Mouse (Mus musculus) embryonic fibroblast, embryonic 13.5 days (primary cell): Measurements from ENCODE around the gene Olfr522. TPM values are rescaled to one million over a fixed set of nuclear protein-coding genes. Genes with fewer than 3 reads are reported as not detected.

Source experiments
- H3K27ac ChIP-seq: 2 replicates; pipeline ENCODE4 v1.5.1; 2012; ENCODE audit warnings: low read length, control low read depth, inconsistent platforms; ENCODE audit not compliant: insufficient read depth
- H3K4me1 ChIP-seq: 2 replicates; pipeline ENCODE4 v1.6.1; 2011; ENCODE audit warnings: low read length; ENCODE audit not compliant: control insufficient read depth, insufficient read depth
- H3K4me3 ChIP-seq: 2 replicates; pipeline ENCODE4 v1.5.1; 2011; ENCODE audit warnings: mild to moderate bottlenecking, control low read depth, low read length; ENCODE audit not compliant: insufficient read depth
- CTCF ChIP-seq: IDR thresholded peaks from 2 replicates; pipeline ENCODE4 v1.5.1; 2011; ENCODE audit warnings: mild to moderate bottlenecking, control low read depth, low read length, moderate library complexity, borderline replicate concordance; ENCODE audit not compliant: insufficient read depth
- POLR2A ChIP-seq: IDR thresholded peaks from 2 replicates; pipeline ENCODE4 v1.6.1; 2011; ENCODE audit warnings: low read depth, mild to moderate bottlenecking, control low read depth, low read length, moderate library complexity
- polyA plus RNA-seq: library from polyadenylated mRNA; stranded (reverse); fragments of >200 nt; gene quantifications from 2 replicates; pipeline ENCODE4 v1.2.4, GENCODE M21; 2011; ENCODE audit warnings: low read depth; ENCODE audit not compliant: missing spikeins, insufficient read length

The Olfr522 gene
- not detected in 2 replicates for polyA plus RNA-seq

- no peaks in the 10 kb centered on the region for H3K4me1 ChIP-seq
- TF ChIP-seq CTCF, result no peak
- TF ChIP-seq POLR2A, result no peak
- H3K4me3 ChIP-seq, result no peak within 1 kb of the TSS
- H3K27ac ChIP-seq, result no peak within 1 kb of the TSS
Measured at GRCm38 (mm10) chr7:140164664-140165063, at the start of gene Olfr522. Olfr522 (minus strand) TSS chr7:140164764.

- H3K4me1 ChIP-seq, result no peaks in the 10 kb centered on the region
- no peak overlapping the region for H3K4me3 ChIP-seq
- H3K27ac ChIP-seq, result no peak overlapping the region
- TF ChIP-seq POLR2A (no peak), CTCF (no peak)
Measured at GRCm38 (mm10) chr7:140213841-140214240, 49.3 kb upstream of the Olfr522 start.

DNA sequence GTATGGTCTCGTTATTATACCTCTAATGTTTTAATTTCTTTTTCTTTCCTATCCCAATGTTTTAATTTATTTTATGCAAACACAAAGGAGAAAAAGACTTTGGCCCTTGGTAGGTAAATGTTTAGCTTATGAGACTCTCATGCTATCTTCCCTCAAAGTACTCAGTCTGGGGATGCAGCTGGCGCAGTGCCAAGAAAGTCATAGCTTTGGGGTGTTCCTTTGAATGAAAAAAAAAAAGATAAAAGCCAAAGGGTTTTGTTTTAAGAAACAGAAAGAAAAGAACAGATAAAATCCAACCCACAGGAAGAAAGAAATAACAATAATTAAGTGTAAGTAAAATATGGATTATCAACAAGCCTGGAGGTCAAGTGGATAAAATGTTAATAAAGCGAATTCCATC is 44.1 kb upstream of the Olfr522 start:
- H3K27ac ChIP-seq, result no peak overlapping the region
- no peak for TF ChIP-seq POLR2A
- no peak for TF ChIP-seq CTCF
- H3K4me3 ChIP-seq, result no peak overlapping the region
- H3K4me1 ChIP-seq, result no peaks in the 10 kb centered on the region

- TF ChIP-seq CTCF (no peak), POLR2A (no peak)
- H3K4me3 ChIP-seq, result no peak overlapping the region
- H3K4me1 ChIP-seq, result no peaks in the 10 kb centered on the region
- no peak overlapping the region for H3K27ac ChIP-seq
Measured at GRCm38 (mm10) chr7:140208153-140208552, 43.6 kb upstream of the Olfr522 start.

- H3K27ac ChIP-seq, result no peak overlapping the region
- H3K4me3 ChIP-seq, result no peak overlapping the region
- TF ChIP-seq POLR2A, result no peak
- no peak for TF ChIP-seq CTCF
- H3K4me1 ChIP-seq, result no peaks in the 10 kb centered on the region
Measured at GRCm38 (mm10) chr7:140206904-140207303, 42.3 kb upstream of the Olfr522 start.

- Histone ChIP-seq H3K4me1 (no peaks in the 10 kb centered on the region), H3K27ac (no peak within 1 kb of the TSS), H3K4me3 (no peak within 1 kb of the TSS)
- no peak for TF ChIP-seq POLR2A
- TF ChIP-seq CTCF, result no peak
Measured at GRCm38 (mm10) chr7:140205864-140206263, 41.3 kb upstream of the Olfr522 start, which contains the start of gene Olfr524. Olfr524 (minus strand) TSS chr7:140205964.

- H3K4me3 ChIP-seq, result no peak overlapping the region
- H3K4me1 ChIP-seq, result no peaks in the 10 kb centered on the region
- H3K27ac ChIP-seq, result no peak overlapping the region
- TF ChIP-seq POLR2A, result no peak
- no peak for TF ChIP-seq CTCF
Measured at GRCm38 (mm10) chr7:140201090-140201489, 36.5 kb upstream of the Olfr522 start.

GRCm38 (mm10) chr7:140196002-140196401 is 31.4 kb upstream of the Olfr522 start:
- H3K4me3 ChIP-seq, result no peak overlapping the region
- H3K4me1 ChIP-seq, result no peaks in the 10 kb centered on the region
- TF ChIP-seq CTCF (no peak), POLR2A (no peak)
- H3K27ac ChIP-seq, result no peak overlapping the region

DNA sequence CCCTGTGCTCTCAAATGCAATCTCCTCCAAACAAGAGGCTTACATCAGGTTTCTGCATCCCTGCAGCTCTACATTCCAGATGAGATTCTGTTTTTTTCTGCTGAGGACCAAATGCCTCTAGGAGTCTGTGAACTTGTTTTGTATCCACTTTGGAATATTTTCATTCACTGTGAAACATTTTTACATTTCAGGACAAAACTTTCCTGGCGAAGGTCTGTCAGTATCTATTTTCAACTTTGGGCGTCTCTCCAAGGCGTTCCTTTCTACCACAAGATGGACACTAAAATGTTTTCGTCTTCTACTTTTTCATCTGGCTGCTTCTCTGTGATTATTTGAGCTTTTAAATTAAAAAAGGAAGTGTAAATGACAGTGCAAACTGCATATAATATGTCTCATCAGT is 29.5 kb upstream of the Olfr522 start:
- H3K4me3 ChIP-seq, result no peak overlapping the region
- TF ChIP-seq CTCF (no peak), POLR2A (no peak)

DNA sequence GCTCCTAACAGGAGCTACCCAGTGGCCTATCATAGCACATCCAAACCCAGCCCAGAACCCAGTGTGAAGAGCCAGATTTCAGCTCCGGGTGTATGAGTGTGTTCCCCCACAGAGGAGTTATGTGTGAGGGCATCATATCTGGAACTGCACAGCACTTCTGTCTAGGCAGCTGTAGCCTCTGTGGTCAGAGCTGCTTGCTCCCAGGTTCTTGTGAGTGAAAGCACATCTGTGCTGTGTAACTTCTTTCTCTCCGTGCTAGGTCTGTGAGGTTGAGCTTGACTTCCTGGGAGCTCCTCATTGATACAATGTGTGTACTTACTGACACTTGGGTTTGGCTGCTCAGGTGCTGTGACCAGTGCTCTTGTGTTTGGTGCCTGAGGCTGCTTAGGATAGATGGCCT is 28.3 kb upstream of the Olfr522 start:
- no peak for TF ChIP-seq CTCF
- no peak for TF ChIP-seq POLR2A
- H3K4me3 ChIP-seq, result no peak overlapping the region

More for the DNA sequence above, 29.5 kb upstream of the Olfr522 start:
- Histone ChIP-seq H3K4me1 (no peaks in the 10 kb centered on the region), H3K27ac (no peak overlapping the region)

GRCm38 (mm10) chr7:140192445-140192844 is 27.9 kb upstream of the Olfr522 start:
- H3K27ac ChIP-seq, result no peak overlapping the region
- TF ChIP-seq POLR2A (no peak), CTCF (no peak)
- no peak overlapping the region for H3K4me3 ChIP-seq
- H3K4me1 ChIP-seq, result no peaks in the 10 kb centered on the region

More for the DNA sequence above, 28.3 kb upstream of the Olfr522 start:
- no peak overlapping the region for H3K27ac ChIP-seq
- no peaks in the 10 kb centered on the region for H3K4me1 ChIP-seq
